Mouse (Mus musculus): ENCODE data around the gene Vmn2r38. TPM values are rescaled to one million over a fixed set of nuclear protein-coding genes. Genes with fewer than 3 reads are reported as not detected.
"Not testable (repeated sequence)": the region's sequence is repeated elsewhere in the genome, so short reads cannot be mapped to it uniquely, and the experiment has no call there.

The Vmn2r38 gene
- not detected for total RNA-seq (2021)
- long read RNA-seq, experiment 1 = 0 reads
- long read RNA-seq, experiment 2 = 0 reads

DNA sequence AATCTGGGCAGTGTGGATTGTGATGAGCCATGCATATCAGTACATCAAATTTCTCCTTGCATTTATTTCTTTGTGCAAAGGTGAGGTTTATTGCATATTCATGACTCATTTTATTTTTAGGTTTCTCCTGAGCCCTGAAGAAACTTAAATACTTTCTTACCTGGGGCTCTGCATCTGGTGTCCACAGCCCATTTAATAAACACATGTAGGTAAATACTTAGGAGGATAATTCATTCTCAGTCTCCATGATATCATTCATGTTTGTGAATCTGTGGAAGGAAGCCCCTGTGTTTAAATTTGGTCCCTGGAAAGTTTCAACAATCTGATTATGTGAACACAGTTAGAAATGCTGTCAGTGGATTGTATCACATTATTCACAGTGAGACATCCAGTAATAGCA lies at the start of gene Vmn2r38:
Gene Vmn2r38 (minus strand): TSS at position 101 of the 400 bp plus-strand sequence.
- DNase-seq = not testable (repeated sequence)

GRCm38 (mm10) chr7:9065353-9065752 lies 32.3 kb downstream of the Vmn2r38 start:
- DNase-seq = not testable (repeated sequence)

DNA sequence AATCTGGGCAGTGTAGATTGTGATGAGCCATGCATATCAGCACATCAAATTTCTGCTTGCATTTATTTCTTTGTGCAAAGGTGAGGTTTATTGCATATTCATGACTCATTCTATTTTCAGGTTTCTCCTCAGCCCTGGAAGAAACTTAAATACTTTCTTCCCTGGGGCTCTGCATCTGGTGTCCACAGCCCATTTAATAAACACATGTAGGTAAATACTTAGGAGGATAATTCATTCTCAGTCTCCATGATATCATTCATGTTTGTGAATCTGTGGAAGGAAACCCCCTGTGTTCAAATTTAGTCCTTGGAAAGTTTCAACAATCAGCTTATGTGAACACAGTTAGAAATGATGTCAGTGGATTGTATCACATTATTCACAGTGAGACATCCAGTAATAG lies 67.0 kb downstream of the Vmn2r38 start, which contains the start of gene Vmn2r39:
Gene Vmn2r39 (minus strand): TSS at position 101 of the 400 bp plus-strand sequence.
- not testable (repeated sequence) for DNase-seq

Other genes starting within 250 kb of the Vmn2r38 start
- not detected for gene Vmn2r40, start 166.4 kb downstream of the Vmn2r38 start, total RNA-seq (2021)
- gene Vmn2r39, start 67.1 kb downstream of the Vmn2r38 start, total RNA-seq (2021) = not detected
- not detected for gene Vmn2r37, start 125.8 kb upstream of the Vmn2r38 start, total RNA-seq (2021)